Comparison of ENCODE assay signal across 26 mouse cellular contexts in genomic region chr7:141073782-141074181, GRCm38 (mm10). TPM values are rescaled to one million over a fixed set of nuclear protein-coding genes. Genes with fewer than 3 reads are reported as not detected.
DNase-seq lines count a peak whose midpoint lies in the region; TF ChIP-seq lines count a peak whose summit lies in the region.
"Had no signal": no experiment of that assay in that cellular context is flagged by ENCODE, and none has a peak within 500 bp of the region (broad histone marks: within the 10 kb centered on the region; RNA-seq: fewer than 3 reads in every experiment).

No protein-coding gene starts in this region.

- no peak for TF ChIP-seq CTCF in layer of hippocampus, adult 2 months (conservative IDR thresholded peaks at IDR 0.05)
- TF ChIP-seq CTCF in left cerebral cortex, adult 2 months (IDR thresholded peaks at IDR 0.05): no peak

- no peak for DNase-seq in layer of hippocampus, adult 2 months (ENCODE audit: low spot score in 2 of 2)
- DNase-seq in layer of hippocampus, adult 11-12 months (ENCODE audit: low spot score): no peak
- DNase-seq in left cerebral cortex, adult 2 months (ENCODE audit: extremely low spot score in 1 of 2, low spot score in 2 of 2): no peak
- no peak for DNase-seq in left cerebral cortex, adult 8-10 months (ENCODE audit: low spot score in 2 of 2)
- peak; percentile 27 for DNase-seq in brain, adult 2 months (ENCODE audit: low read depth, low spot score)
- no peak for DNase-seq in kidney, adult 8-10 months
- DNase-seq: adrenal gland, adult 8-10 months; adrenal gland, postnatal 14 days; adrenal gland, postnatal 36 days; B cell, adult 2 months; cerebellum, adult 11 months; cerebellum, adult 18-20 months; cerebellum, adult 8-10 months; cerebellum, adult 9-11 months; cerebellum, postnatal 14 days; cerebellum, postnatal 36 days; embryo, embryonic 11 days had no signal

- H3K4me3 ChIP-seq in layer of hippocampus, adult 2 months: no peak overlapping the region
- H3K4me3 ChIP-seq in left cerebral cortex, adult 2 months: no peak overlapping the region
- H3K4me3 ChIP-seq: embryonic facial prominence, embryonic 13.5 days; embryonic facial prominence, embryonic 15.5 days; erythroblast, embryonic 14.5 days; forebrain, embryonic 10.5 days; forebrain, embryonic 12.5 days had no signal

- H3K27ac ChIP-seq in layer of hippocampus, adult 2 months: peak overlapping the region; percentile 96
- 0 out of 2 replicates have a peak overlapping the region, but pooled peaks have one; percentile 32 for H3K27ac ChIP-seq in left cerebral cortex, adult 2 months
- H3K27ac ChIP-seq: embryonic facial prominence, embryonic 13.5 days; embryonic facial prominence, embryonic 15.5 days; forebrain, embryonic 10.5 days; forebrain, embryonic 12.5 days had no signal

- intact Hi-C loops in left cerebral cortex, adult 2 months (cut with DNase I): loop anchor here (5.0 kb wide), 1 partner anchor 99 kb away; the partner anchor contains the start of gene Rnh1

RNA-seq across cellular contexts. Expression of gene Pkp3, which starts 4.2 kb away (rescaled TPM):
- total RNA-seq in layer of hippocampus, adult 2 months (2021): not detected
- total RNA-seq in left cerebral cortex, adult 2 months (2021): not detected
- under 1 TPM in 1 of 4 experiments, not detected in 3; 0.57 TPM for total RNA-seq in left cerebral cortex, adult 8-10 months (2022)
- total RNA-seq: G1E had no signal

RNA-seq across cellular contexts. Expression of gene B4galnt4, which starts 12.9 kb away (rescaled TPM):
- 100 to 1,000 TPM in 1 of 2 experiments, 10 to 100 TPM in 1; 93.4 to 101 TPM for total RNA-seq in layer of hippocampus, adult 2 months (2021)
- 10 to 100 TPM; 87.4 to 95.9 TPM for total RNA-seq in left cerebral cortex, adult 2 months (2021)
- 10 to 100 TPM; 64.5 to 81.0 (median 79.2) TPM for total RNA-seq in left cerebral cortex, adult 8-10 months (2022)
- total RNA-seq: G1E had no signal

RNA-seq across cellular contexts. Expression of gene Sigirr, which starts 26.6 kb away (rescaled TPM):
- 1 to 10 TPM; 2.1 to 2.5 TPM for total RNA-seq in layer of hippocampus, adult 2 months (2021)
- 1 to 10 TPM; 1.7 to 3.4 TPM for total RNA-seq in left cerebral cortex, adult 2 months (2021)
- total RNA-seq in left cerebral cortex, adult 8-10 months (2022): 1 to 10 TPM; 2.3 to 2.6 (median 2.5) TPM

RNA-seq across cellular contexts. Expression of gene Ano9, which starts 43.8 kb away (rescaled TPM):
- total RNA-seq in layer of hippocampus, adult 2 months (2021): not detected
- not detected for total RNA-seq in left cerebral cortex, adult 2 months (2021)
- total RNA-seq in left cerebral cortex, adult 8-10 months (2022): not detected
- total RNA-seq: common myeloid progenitor, adult 5-6 weeks had no signal

RNA-seq across cellular contexts. Expression of gene Gm17387, which starts 44.9 kb away (rescaled TPM):
- total RNA-seq in layer of hippocampus, adult 2 months (2021): not detected
- total RNA-seq in left cerebral cortex, adult 2 months (2021): not detected
- not detected for total RNA-seq in left cerebral cortex, adult 8-10 months (2022)
- total RNA-seq: adrenal gland, adult 18-20 months; adrenal gland, adult 8-10 months; adrenal gland, postnatal 14 days; adrenal gland, postnatal 36 days; CH12.LX; common myeloid progenitor, adult 5-6 weeks; G1E had no signal
